8 mouse cellular contexts compared by ENCODE assay signal in the genomic region with DNA sequence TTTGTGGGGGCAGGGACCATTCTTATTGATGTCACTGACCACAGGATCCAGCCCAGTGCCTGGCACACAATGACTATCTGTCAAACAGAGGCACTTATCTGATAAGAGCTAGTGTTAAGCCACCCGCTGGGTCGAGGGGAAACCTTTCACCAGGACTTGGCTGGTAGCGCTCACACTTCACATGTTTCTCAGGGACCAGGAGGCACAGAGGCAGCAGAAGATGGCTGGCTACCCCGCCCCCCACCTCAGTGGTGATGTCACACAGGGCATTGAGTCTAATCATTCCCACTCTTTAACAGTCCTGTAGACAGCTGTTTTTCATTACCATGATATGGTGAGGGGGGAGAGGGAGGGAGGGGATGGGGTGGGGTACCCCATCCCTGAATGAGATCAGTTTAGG. TPM values are rescaled to one million over a fixed set of nuclear protein-coding genes. Genes with fewer than 3 reads are reported as not detected.
DNase-seq lines count a peak whose midpoint lies in the region; ATAC-seq and TF ChIP-seq lines count a peak whose summit lies in the region.

Gene Ppm1a (plus strand): TSS at position 370 of the 400 bp plus-strand sequence.

- no peak for DNase-seq in frontal cortex, adult 2 months (ENCODE audit: extremely low spot score in 1 of 2, low spot score in 1 of 2)
- no peak for DNase-seq in heart, postnatal 36 days
- DNase-seq in limb, embryonic 14.5 days (ENCODE audit: low spot score): no peak
- no peak for DNase-seq in ovary, adult 18-20 months (ENCODE audit: low spot score)

- H3K4me2 ChIP-seq in forebrain, embryonic 12.5 days: no peak within 1 kb of the TSS
- no peak within 1 kb of the TSS for H3K4me2 ChIP-seq in limb, embryonic 14.5 days (replicated peaks; ENCODE audit: low read depth, low read length, severe bottlenecking)

- intact Hi-C loops in heart, postnatal 36 days (cut with DNase I): no loop called here

- no peaks in the 10 kb centered on the region for H3K36me3 ChIP-seq in forebrain, embryonic 12.5 days (replicated peaks)
- H3K36me3 ChIP-seq in limb, embryonic 14.5 days (ENCODE audit: control insufficient read depth, insufficient read depth, low read length): no peaks in the 10 kb centered on the region

- 8% methylated on average over 4 of the region's 4 CpGs for WGBS in forebrain, embryonic 12.5 days
- WGBS in limb, embryonic 14.5 days: 11% methylated on average over 4 of the region's 4 CpGs

- H3K9ac ChIP-seq in forebrain, embryonic 12.5 days: no peak within 1 kb of the TSS
- H3K9ac ChIP-seq in limb, embryonic 14.5 days (ENCODE audit: low read depth, low read length, severe bottlenecking): no peak within 1 kb of the TSS

- no peak for ATAC-seq in frontal cortex, adult (ENCODE audit: low TSS enrichment)
- no peak for ATAC-seq in activated CD4-positive, CD25-positive, alpha-beta regulatory T cell, adult 4 months
- no peak for ATAC-seq in forebrain, embryonic 12.5 days (ENCODE audit: low FRiP score)
- no peak for ATAC-seq in limb, embryonic 14.5 days (ENCODE audit: low FRiP score, low read depth)
- ATAC-seq in neutrophil, adult 5-6 weeks (ENCODE audit: extremely low read depth, insufficient number of reproducible peaks, low FRiP score, poor library complexity, severe bottlenecking): no peak

- no peak within 1 kb of the TSS for H3K4me3 ChIP-seq in forebrain, embryonic 12.5 days (replicated peaks)
- H3K4me3 ChIP-seq in limb, embryonic 14.5 days (replicated peaks; ENCODE audit: low read length): no peak within 1 kb of the TSS

- no peak for TF ChIP-seq POLR2A in limb, embryonic 14.5 days (IDR thresholded peaks at IDR 0.05; ENCODE audit: borderline replicate concordance, extremely low read depth, insufficient read depth, insufficient read length)

- no peaks in the 10 kb centered on the region for H3K27me3 ChIP-seq in forebrain, embryonic 12.5 days
- H3K27me3 ChIP-seq in limb, embryonic 14.5 days (ENCODE audit: control insufficient read depth, insufficient read depth, low read length): no peaks in the 10 kb centered on the region

- no peaks in the 10 kb centered on the region for H3K9me3 ChIP-seq in forebrain, embryonic 12.5 days
- H3K9me3 ChIP-seq in limb, embryonic 14.5 days (ENCODE audit: control insufficient read depth, low read length): no peaks in the 10 kb centered on the region

- peaks cover 15% of the 10 kb centered on the region for H3K4me1 ChIP-seq in forebrain, embryonic 12.5 days
- peaks cover 3% of the 10 kb centered on the region; the same call in 1 of the 2 replicates for H3K4me1 ChIP-seq in limb, embryonic 14.5 days (ENCODE audit: control insufficient read depth, insufficient read depth, low read length)

- H3K27ac ChIP-seq in forebrain, embryonic 12.5 days: no peak within 1 kb of the TSS
- no peak within 1 kb of the TSS for H3K27ac ChIP-seq in limb, embryonic 14.5 days (replicated peaks; ENCODE audit: low read depth, low read length)

RNA-seq across cellular contexts. Expression of gene Ppm1a, which starts in this region (rescaled TPM):
- 182 and 198 TPM in 2 replicates for polyA plus RNA-seq in frontal cortex, adult 2 months (2012; rRNA removed)
- polyA plus RNA-seq in activated CD4-positive, CD25-positive, alpha-beta regulatory T cell, adult 4 months (2017; shearing (Covaris generic)): 10 to 100 TPM; 18.6 to 31.9 TPM
- 63.4 and 80.9 TPM in 2 replicates for polyA plus RNA-seq in forebrain, embryonic 12.5 days (2016; fragmentation: Nextera tagmentation; extraction: Ambion mirVana)
- total RNA-seq in heart, postnatal 36 days (2021): 100 to 1,000 TPM; 244 to 245 TPM
- polyA plus RNA-seq in limb, embryonic 14.5 days (2012; rRNA removed): 80.7 and 84.7 TPM in 2 replicates
- polyA plus RNA-seq in limb, embryonic 14.5 days (2014; fragmentation: Nextera tagmentation; extraction: Ambion mirVana): 76.5 and 77.0 TPM in 2 replicates
- total RNA-seq in neutrophil, adult 5-6 weeks (2017): 148 and 157 TPM in 2 replicates
